26 mouse cellular contexts compared by ENCODE assay signal in genomic region chr4:56909568-56909967, GRCm38 (mm10). TPM values are rescaled to one million over a fixed set of nuclear protein-coding genes. Genes with fewer than 3 reads are reported as not detected.
DNase-seq lines count a peak whose midpoint lies in the region; ATAC-seq and TF ChIP-seq lines count a peak whose summit lies in the region.
"Had no signal": no experiment of that assay in that cellular context is flagged by ENCODE, and none has a peak within 500 bp of the region (broad histone marks: within the 10 kb centered on the region; RNA-seq: fewer than 3 reads in every experiment).

No protein-coding gene starts in this region.

- no peak overlapping the region for H3K4me2 ChIP-seq in limb, embryonic 14.5 days (replicated peaks; ENCODE audit: low read depth, low read length, severe bottlenecking)
- H3K4me2 ChIP-seq: heart, embryonic 15.5 days; limb, embryonic 15.5 days; liver, embryonic 13.5 days; midbrain, embryonic 11.5 days had no signal

- 23% methylated on average over 3 of the region's 3 CpGs for WGBS in limb, embryonic 14.5 days

- TF ChIP-seq POLR2A in limb, embryonic 14.5 days (IDR thresholded peaks at IDR 0.05; ENCODE audit: borderline replicate concordance, extremely low read depth, insufficient read depth, insufficient read length) = no peak

- H3K36me3 ChIP-seq in limb, embryonic 14.5 days (ENCODE audit: control insufficient read depth, insufficient read depth, low read length) = peaks cover 61% of the 10 kb centered on the region

- no peak for DNase-seq in frontal cortex, postnatal 10 days (ENCODE audit: low spot score in 2 of 2)
- peak; percentile 64 for DNase-seq in brain, adult 2 months (ENCODE audit: low read depth, low spot score)
- peak; percentile 18 for DNase-seq in hindlimb bud, embryonic 11.5 days (ENCODE audit: extremely low spot score, low read depth, low spot score)
- DNase-seq in limb, embryonic 14.5 days (ENCODE audit: low spot score) = peak; percentile 31
- DNase-seq in yolk sac, embryonic 10.5 days (ENCODE audit: low spot score) = no peak
- DNase-seq: adrenal gland, postnatal 36 days; cerebellum, adult 2 months; cerebellum, postnatal 14 days; gastrocnemius, postnatal 14 days; kidney, postnatal 14 days; layer of hippocampus, adult 9-11 months; liver, embryonic 13.5 days; lung, adult 2 months; lung, postnatal 10 days; thymus, adult 18-20 months; thymus, postnatal 25 days had no signal

- H3K9me3 ChIP-seq in limb, embryonic 14.5 days (ENCODE audit: control insufficient read depth, low read length) = no peaks in the 10 kb centered on the region
- H3K9me3 ChIP-seq: heart, embryonic 15.5 days; limb, embryonic 15.5 days; liver, embryonic 13.5 days had no signal

- no peak overlapping the region for H3K9ac ChIP-seq in limb, embryonic 14.5 days (ENCODE audit: low read depth, low read length, severe bottlenecking)
- H3K9ac ChIP-seq: heart, embryonic 15.5 days; limb, embryonic 15.5 days; liver, embryonic 13.5 days had no signal

- H3K27ac ChIP-seq in limb, embryonic 14.5 days (replicated peaks; ENCODE audit: low read depth, low read length) = no peak overlapping the region
- H3K27ac ChIP-seq: heart, embryonic 15.5 days; limb, embryonic 15.5 days; liver, embryonic 13.5 days had no signal

- no peaks in the 10 kb centered on the region for H3K4me1 ChIP-seq in limb, embryonic 14.5 days (ENCODE audit: control insufficient read depth, insufficient read depth, low read length)
- H3K4me1 ChIP-seq: limb, embryonic 15.5 days had no signal

- H3K27me3 ChIP-seq in limb, embryonic 14.5 days (ENCODE audit: control insufficient read depth, insufficient read depth, low read length) = no peaks in the 10 kb centered on the region
- H3K27me3 ChIP-seq: heart, embryonic 15.5 days; limb, embryonic 15.5 days; liver, embryonic 13.5 days had no signal

- peak; percentile 80 for ATAC-seq in frontal cortex, adult (ENCODE audit: low TSS enrichment)
- ATAC-seq in limb, embryonic 14.5 days (ENCODE audit: low FRiP score, low read depth) = peak; percentile 81
- no peak for ATAC-seq in inflammation-experienced regulatory T-cells, adult 6 months
- ATAC-seq: CD4-positive, CD25-positive, alpha-beta regulatory T cell, adult 4 months; forebrain, embryonic 14.5 days; hindbrain, embryonic 16.5 days; intestine, embryonic 16.5 days; midbrain, embryonic 16.5 days had no signal

- H3K4me3 ChIP-seq in limb, embryonic 14.5 days (replicated peaks; ENCODE audit: low read length) = no peak overlapping the region
- H3K4me3 ChIP-seq: heart, embryonic 15.5 days; limb, embryonic 15.5 days; liver, embryonic 13.5 days had no signal

RNA-seq across cellular contexts. Expression of gene Tmem245, which starts 37.7 kb away (rescaled TPM):
- polyA plus RNA-seq in limb, embryonic 14.5 days (2012; rRNA removed) = 11.9 and 14.8 TPM in 2 replicates
- 9.0 and 10.0 TPM in 2 replicates for polyA plus RNA-seq in limb, embryonic 14.5 days (2014; fragmentation: Nextera tagmentation; extraction: Ambion mirVana)
- 1 to 10 TPM; 4.4 to 8.2 (median 5.9) TPM for polyA plus RNA-seq in inflammation-experienced regulatory T-cells, adult 6 months (2017; shearing (Covaris generic))

RNA-seq across cellular contexts. Expression of gene Ctnnal1, which starts 44.6 kb away (rescaled TPM):
- 21.0 and 25.8 TPM in 2 replicates for polyA plus RNA-seq in limb, embryonic 14.5 days (2012; rRNA removed)
- 28.4 and 29.5 TPM in 2 replicates for polyA plus RNA-seq in limb, embryonic 14.5 days (2014; fragmentation: Nextera tagmentation; extraction: Ambion mirVana)
- 1 to 10 TPM in 2 of 3 experiments, under 1 TPM in 1; 0.89 to 2.6 (median 1.5) TPM for polyA plus RNA-seq in inflammation-experienced regulatory T-cells, adult 6 months (2017; shearing (Covaris generic))

Comparison
In these comparisons a context has a peak if more than half of its experiments do, and no peak if none do; other contexts are left out.
1. DNase-seq: peak in brain, adult 2 months (single experiment), hindlimb bud, embryonic 11.5 days (single experiment) and limb, embryonic 14.5 days (single experiment); none in frontal cortex, postnatal 10 days (0 of 2) and yolk sac, embryonic 10.5 days (single experiment).
2. RNA of gene Ctnnal1, which starts 44.6 kb away (polyA plus RNA-seq): 21.0 to 29.5 TPM in limb, embryonic 14.5 days; 0.89 to 2.6 TPM in inflammation-experienced regulatory T-cells, adult 6 months; every median in the first group is over 4 times any median in the second.